Mouse (Mus musculus) forebrain, embryonic 12.5 days (tissue): ENCODE data around the gene Calhm2. TPM values are rescaled to one million over a fixed set of nuclear protein-coding genes. Genes with fewer than 3 reads are reported as not detected.

ENCODE experiments used
- ATAC-seq: fragments of 200-750 bp; cut with Nextera tagmentation; 2 replicates; pipeline ENCODE4 v1.8.0; 2017; ENCODE audit warnings: moderate TSS enrichment; ENCODE audit not compliant: low FRiP score
- H3K27ac ChIP-seq: fragments of 300-500 bp; sonication (generic); 2 replicates; pipeline ENCODE4 v1.5.1; 2016; ENCODE audit warnings: mild to moderate bottlenecking
- H3K27me3 ChIP-seq: fragments of 300-500 bp; sonication (generic); 2 replicates; pipeline ENCODE4 v1.6.1; 2016; ENCODE audit warnings: mild to moderate bottlenecking
- H3K36me3 ChIP-seq: fragments of 300-500 bp; sonication (generic); replicated peaks from 2 replicates; pipeline ENCODE4 v1.6.1; 2016; ENCODE audit warnings: mild to moderate bottlenecking
- H3K4me1 ChIP-seq: fragments of 300-500 bp; sonication (generic); 2 replicates; pipeline ENCODE4 v1.6.1; 2016
- H3K4me2 ChIP-seq: fragments of 300-500 bp; sonication (generic); 2 replicates; pipeline ENCODE4 v1.6.1; 2016; ENCODE audit warnings: mild to moderate bottlenecking, moderate library complexity
- H3K4me3 ChIP-seq: fragments of 300-500 bp; sonication (generic); replicated peaks from 2 replicates; pipeline ENCODE4 v1.5.1; 2016; ENCODE audit warnings: mild to moderate bottlenecking
- H3K9ac ChIP-seq: fragments of 300-500 bp; sonication (generic); 2 replicates; pipeline ENCODE4 v1.6.1; 2016; ENCODE audit warnings: mild to moderate bottlenecking
- H3K9me3 ChIP-seq: fragments of 300-500 bp; sonication (generic); 2 replicates; pipeline ENCODE4 v1.6.1; 2016
- whole genome bisulfite sequencing: fragments of 180-500 bp; shearing (Covaris S2); methylation state at CpG from one replicate; pipeline ENCODE4 v1.1.7; 2016; 5-methylcytosine and 5-hydroxymethylcytosine counted together
- polyA plus RNA-seq: library from polyadenylated mRNA; unstranded; fragments of >200 nt; fragmentation: Nextera tagmentation; extraction: Ambion mirVana; gene quantifications from 2 replicates; pipeline ENCODE4 v1.2.1, GENCODE M21; 2016

Gene Calhm2
- 1.1 and 1.8 TPM in 2 replicates for polyA plus RNA-seq

DNA sequence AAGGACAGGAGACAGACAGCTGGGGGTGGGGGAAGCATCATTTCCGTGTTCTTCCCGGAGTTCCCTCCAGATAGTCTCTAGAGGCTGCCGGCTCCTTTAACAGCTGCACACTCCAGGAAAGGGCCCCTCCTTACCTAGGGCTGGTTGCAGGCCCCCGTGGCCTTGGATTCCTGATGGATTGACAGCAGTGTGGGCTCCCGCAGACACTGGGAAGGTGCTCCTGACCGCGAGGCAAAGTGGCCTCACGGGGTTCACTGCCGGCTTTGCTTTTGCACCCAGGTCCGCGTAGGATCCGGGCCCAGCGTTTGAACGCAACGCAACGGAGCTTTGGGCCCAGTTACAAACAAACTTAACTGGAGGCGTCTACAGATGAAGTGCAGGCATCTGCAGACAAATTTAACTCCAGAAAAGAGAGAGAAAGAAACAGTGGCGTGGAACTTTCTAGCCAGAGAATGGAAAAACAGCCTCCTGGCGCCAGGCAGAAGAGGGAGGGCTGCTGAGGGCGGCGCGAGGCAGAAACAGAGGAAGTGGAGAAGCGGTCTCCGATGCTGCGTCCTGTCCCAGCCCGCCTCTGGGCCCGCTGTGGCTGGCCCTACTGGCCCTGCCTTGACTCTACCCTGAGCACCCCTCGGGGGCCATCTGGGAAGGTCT, at the start of gene Calhm2:
Gene Calhm2, minus strand, starts transcription at position 524 of the 651 bp plus-strand sequence.
- Histone ChIP-seq H3K4me3 (peak within 1 kb of the TSS; percentile 27), H3K9me3 (no peaks in the 10 kb centered on the region), H3K4me1 (peaks cover 17% of the 10 kb centered on the region), H3K36me3 (peaks cover 4% of the 10 kb centered on the region; the same call in 1 of the 2 replicates), H3K4me2 (peak within 1 kb of the TSS; percentile 48), H3K27ac (0 out of 2 replicates have a peak within 1 kb of the TSS, but pooled peaks have one; percentile 25), H3K9ac (peak within 1 kb of the TSS; percentile 22; the same call in 1 of the 2 replicates), H3K27me3 (peaks cover 11% of the 10 kb centered on the region; the same call in 1 of the 2 replicates)
- WGBS, result 13% methylated on average over 28 of the region's 28 CpGs
- no peak for ATAC-seq

DNA sequence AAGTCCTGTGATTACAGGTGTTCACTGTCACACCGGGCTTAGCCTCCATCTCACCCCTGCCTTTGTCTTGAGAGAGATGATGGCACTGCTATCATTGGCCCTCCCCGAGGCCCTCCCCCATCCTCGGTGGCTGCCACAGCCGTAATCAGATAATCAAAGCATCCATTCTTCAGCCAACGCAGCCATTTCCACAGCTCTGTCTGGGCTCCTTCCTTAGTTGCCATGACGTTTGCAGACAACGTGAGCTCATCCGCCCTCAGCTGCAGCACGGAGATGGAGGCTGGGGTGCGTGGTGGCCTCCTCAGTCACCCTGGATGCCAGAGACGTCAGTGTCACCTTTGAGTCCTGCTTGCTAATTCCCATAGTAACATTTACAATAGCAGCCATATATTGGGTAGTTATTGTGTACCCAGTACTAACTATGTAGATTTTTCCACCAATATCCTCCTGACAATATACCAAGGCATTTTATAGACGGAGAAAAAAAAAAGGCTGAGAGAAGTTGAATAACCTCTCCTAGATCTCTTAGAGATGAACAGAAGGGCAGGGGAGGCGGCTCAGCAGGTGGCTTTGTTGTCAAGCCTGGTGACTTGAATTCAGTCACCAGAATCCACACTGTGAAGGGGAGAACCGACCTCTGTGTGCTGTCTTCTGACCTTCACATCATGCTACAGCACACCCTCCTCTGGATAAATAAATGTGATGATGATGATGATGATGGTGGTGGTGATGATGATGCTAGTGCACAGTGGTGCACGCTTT, 48.6 kb upstream of the Calhm2 start:
- Histone ChIP-seq H3K9me3 (peaks cover 5% of the 10 kb centered on the region; the same call in 1 of the 2 replicates), H3K27ac (no peak overlapping the region), H3K9ac (no peak overlapping the region), H3K4me3 (no peak overlapping the region), H3K27me3 (peaks cover 6% of the 10 kb centered on the region), H3K4me1 (peaks cover 8% of the 10 kb centered on the region), H3K36me3 (no peaks in the 10 kb centered on the region), H3K4me2 (no peak overlapping the region)
- 47% methylated on average over 15 of the region's 15 CpGs for WGBS
- no peak for ATAC-seq

DNA sequence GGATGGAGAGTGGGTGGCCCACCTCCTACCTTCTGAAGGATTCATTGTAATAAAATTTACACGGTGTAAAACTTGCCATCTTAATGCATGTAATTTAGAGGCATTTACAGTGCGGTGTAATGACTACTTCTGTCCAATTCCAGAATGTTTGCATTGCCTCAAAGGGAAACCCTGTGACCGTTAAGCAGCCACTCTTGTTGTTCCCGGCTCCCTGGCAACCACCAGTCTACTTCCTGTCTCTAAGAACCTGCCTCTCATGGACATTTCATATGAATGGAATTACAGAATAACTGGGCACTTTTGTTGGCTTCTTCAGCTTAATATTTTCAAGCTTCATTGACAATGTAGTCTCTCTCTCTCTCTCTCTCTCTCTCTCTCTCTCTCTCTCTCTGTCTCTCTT, 46.6 kb upstream of the Calhm2 start:
- Histone ChIP-seq H3K36me3 (no peaks in the 10 kb centered on the region), H3K9me3 (peaks cover 5% of the 10 kb centered on the region; the same call in 1 of the 2 replicates), H3K27me3 (peaks cover 25% of the 10 kb centered on the region), H3K4me3 (no peak overlapping the region), H3K9ac (no peak overlapping the region), H3K4me1 (peaks cover 13% of the 10 kb centered on the region), H3K4me2 (no peak overlapping the region), H3K27ac (no peak overlapping the region)
- WGBS, result 75% methylated on average over 4 of the region's 4 CpGs
- no peak for ATAC-seq

DNA sequence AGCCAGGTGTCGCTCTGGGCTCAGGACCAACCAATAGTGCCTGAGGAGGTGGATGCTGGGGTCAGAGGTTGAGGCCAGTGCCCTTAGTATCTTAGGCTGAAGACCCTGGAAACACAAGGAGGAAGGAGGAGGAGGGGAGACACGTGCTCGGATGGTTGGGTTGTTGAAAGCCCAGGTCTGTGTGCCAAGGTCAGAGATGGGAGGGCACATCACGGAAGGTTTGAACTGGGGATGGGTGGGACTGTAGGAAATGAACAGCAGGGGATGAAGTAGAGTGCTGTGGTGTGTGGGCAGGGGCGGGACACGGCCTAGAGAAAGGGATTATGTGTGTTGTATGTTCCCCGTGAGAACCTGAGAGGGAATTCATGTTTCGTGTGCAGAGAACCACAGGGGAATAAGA, 46.1 kb upstream of the Calhm2 start:
- Histone ChIP-seq H3K27me3 (peaks cover 30% of the 10 kb centered on the region), H3K27ac (no peak overlapping the region), H3K36me3 (no peaks in the 10 kb centered on the region), H3K4me1 (peaks cover 18% of the 10 kb centered on the region), H3K9ac (no peak overlapping the region), H3K9me3 (peaks cover 5% of the 10 kb centered on the region; the same call in 1 of the 2 replicates), H3K4me2 (no peak overlapping the region), H3K4me3 (no peak overlapping the region)
- ATAC-seq, result no peak
- WGBS, result 78% methylated on average over 8 of the region's 8 CpGs

DNA sequence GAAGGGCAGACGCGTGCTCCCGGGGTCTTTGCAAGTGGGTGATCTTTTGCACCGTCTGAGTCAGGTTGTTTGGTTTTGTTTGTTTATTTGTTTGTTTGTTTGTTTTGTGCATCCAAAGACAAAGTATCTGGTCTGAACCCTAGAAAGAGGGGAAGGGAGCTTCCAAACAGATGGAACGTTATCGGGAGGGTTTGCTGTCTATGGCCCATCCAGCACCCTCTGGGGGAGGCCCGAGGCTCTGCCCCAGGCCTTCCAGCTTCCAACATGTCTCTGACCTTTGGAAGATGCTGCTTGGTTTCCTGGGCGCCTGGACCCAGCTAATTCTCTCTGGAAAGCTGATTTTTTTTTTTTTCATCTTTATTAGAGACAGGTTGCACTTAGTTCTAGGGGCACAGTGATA, 41.9 kb upstream of the Calhm2 start:
- no peaks in the 10 kb centered on the region for H3K36me3 ChIP-seq
- H3K4me2 ChIP-seq, result peak overlapping the region; percentile 99
- no peak overlapping the region for H3K27ac ChIP-seq
- peaks cover 15% of the 10 kb centered on the region for H3K4me1 ChIP-seq
- 11% methylated on average over 8 of the region's 8 CpGs for WGBS
- peaks cover 5% of the 10 kb centered on the region; the same call in 1 of the 2 replicates for H3K9me3 ChIP-seq
- ATAC-seq, result no peak
- H3K4me3 ChIP-seq, result peak overlapping the region; percentile 70
- no peak overlapping the region for H3K9ac ChIP-seq
- peaks cover 72% of the 10 kb centered on the region for H3K27me3 ChIP-seq

DNA sequence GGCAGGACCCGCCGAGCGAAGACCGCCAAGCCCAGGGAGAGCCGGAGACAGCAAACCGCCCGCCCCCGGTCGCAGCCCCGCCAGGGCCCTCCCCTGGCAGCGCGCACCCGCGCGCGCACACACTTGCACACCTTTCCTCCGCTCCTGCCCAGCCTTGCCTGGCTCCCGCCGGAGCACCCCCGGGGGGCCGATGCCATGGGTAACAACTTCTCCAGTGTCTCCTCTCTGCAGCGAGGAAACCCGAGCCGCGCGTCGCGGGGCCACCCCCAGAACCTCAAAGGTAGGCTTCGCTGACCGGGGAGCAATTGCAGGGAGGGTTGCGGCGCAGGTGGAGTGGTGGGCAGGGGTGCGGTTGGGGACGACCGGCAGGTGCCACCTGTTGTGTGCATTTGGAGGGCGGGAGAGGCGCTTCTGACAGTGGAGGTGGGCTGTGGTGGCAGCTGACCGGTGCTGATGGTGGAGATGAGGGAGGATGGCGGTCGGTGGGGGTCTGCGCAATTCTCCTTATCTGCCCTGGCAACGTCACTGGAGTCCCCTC, 41.2 kb upstream of the Calhm2 start:
- under 1% methylated on average over 41 of the region's 42 CpGs for WGBS
- peaks cover 5% of the 10 kb centered on the region; the same call in 1 of the 2 replicates for H3K9me3 ChIP-seq
- H3K4me2 ChIP-seq, result peak overlapping the region; percentile 99
- peak; percentile 39 for ATAC-seq
- H3K9ac ChIP-seq, result peak overlapping the region; percentile 53
- peak overlapping the region; percentile 70 for H3K4me3 ChIP-seq
- H3K36me3 ChIP-seq, result no peaks in the 10 kb centered on the region
- H3K27me3 ChIP-seq, result peaks cover 73% of the 10 kb centered on the region
- H3K4me1 ChIP-seq, result peaks cover 15% of the 10 kb centered on the region
- 0 out of 2 replicates have a peak overlapping the region, but pooled peaks have one; percentile 38 for H3K27ac ChIP-seq

DNA sequence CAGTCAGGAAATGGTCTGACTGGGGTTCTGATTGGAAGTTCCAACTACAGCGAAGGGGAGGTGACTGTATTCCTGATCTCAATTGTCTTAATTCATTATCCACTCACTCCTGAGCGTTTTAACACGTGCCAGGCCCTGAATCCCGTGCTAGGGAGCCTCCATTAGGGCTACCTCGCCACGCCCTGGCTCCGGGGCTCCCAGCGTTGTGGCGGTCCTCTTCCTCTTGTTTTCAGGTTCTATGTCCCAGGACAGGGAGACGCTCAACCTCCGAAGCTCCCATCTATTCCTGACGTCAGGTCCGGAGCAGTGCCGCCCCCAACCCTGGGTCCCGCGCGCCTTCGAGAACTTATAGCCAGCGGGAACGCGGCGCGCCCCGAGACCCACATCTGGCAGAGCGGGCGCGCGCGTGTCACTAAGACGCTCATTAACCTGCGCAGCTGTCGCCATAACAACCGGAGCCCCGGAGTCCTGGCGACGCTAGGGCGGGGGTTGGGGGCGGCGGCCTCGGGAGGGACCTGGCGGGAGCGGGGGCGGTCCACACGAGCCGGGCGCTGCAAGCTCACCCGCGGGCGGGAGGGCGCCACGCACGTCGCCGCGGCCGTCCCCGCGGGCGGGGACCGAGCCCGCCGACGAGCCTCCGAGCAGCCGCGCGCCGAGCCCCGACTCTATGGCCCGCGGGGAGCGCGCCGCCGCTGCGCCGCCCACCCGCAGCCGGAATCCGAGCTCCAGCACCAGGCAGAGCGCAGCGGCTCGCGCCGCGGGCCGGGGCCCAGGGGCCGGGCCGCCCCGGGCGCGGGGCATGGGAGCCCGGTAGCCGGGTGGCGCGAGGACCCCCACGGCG, 40.6 kb upstream of the Calhm2 start, which contains the start of gene Neurl1a:
Gene Neurl1a, plus strand, starts transcription at position 390 of the 841 bp plus-strand sequence.
- Histone ChIP-seq H3K4me2 (peak within 1 kb of the TSS; percentile 99), H3K4me1 (peaks cover 15% of the 10 kb centered on the region), H3K9me3 (peaks cover 5% of the 10 kb centered on the region; the same call in 1 of the 2 replicates), H3K27me3 (peaks cover 73% of the 10 kb centered on the region), H3K4me3 (peak within 1 kb of the TSS; percentile 70), H3K9ac (peak within 1 kb of the TSS; percentile 53), H3K27ac (0 out of 2 replicates have a peak within 1 kb of the TSS, but pooled peaks have one; percentile 38), H3K36me3 (no peaks in the 10 kb centered on the region)
- under 1% methylated on average over 80 of the region's 98 CpGs for WGBS
- peak; percentile 77 for ATAC-seq

DNA sequence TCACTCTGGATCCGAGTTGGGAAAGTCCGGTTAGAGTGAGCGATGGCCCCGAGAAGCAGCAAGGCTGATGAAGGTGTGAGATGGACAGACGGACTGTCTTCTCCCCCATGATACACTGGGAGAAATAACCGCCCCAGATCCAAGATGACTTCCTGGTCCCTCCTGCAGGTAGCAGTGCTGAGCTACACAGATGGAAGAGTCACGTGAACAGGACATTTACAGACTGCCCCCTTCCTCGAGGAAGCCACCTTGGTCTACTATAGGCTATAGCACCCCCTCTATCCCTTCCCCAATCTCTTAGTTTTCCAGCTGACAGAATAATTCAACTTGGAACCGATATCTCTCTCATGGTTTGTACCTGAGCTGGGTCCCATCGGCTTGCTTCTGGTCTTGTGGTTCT, 39.9 kb upstream of the Calhm2 start:
- Histone ChIP-seq H3K4me1 (peaks cover 15% of the 10 kb centered on the region), H3K27me3 (peaks cover 73% of the 10 kb centered on the region), H3K4me3 (peak overlapping the region; percentile 70), H3K27ac (no peak overlapping the region), H3K4me2 (peak overlapping the region; percentile 99), H3K36me3 (no peaks in the 10 kb centered on the region), H3K9ac (no peak overlapping the region), H3K9me3 (peaks cover 5% of the 10 kb centered on the region; the same call in 1 of the 2 replicates)
- 0 out of 2 replicates have a peak, but pooled peaks have one; percentile 31 for ATAC-seq
- WGBS, result 23% methylated on average over 10 of the region's 10 CpGs

DNA sequence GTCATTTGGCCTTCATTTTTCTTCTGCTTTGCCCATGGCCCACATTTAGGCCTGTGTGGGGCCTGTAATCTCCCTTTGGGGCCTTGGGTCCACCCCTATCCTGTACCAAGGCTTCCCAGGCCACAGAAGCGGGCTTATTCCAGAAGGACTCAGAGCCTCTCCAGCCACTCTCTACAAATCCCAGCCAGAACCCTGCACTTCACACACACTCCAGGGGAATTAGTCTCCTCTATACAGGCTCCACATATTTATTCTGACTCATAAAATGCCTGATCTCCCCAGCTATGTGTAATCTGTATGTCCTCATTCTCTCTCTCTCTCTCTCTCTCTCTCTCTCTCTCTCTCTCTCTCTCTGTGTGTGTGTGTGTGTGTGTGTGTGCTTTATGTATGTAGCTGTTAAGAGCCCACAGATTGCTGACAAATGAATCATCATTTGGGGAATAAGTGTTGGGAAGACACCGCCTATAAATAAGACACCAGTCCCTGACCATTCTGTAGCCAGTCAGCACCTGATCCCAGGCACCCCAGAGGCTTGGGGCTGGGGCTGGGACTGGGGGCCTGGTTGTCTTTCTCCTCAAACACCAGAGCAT, 38.9 kb upstream of the Calhm2 start:
- no peaks in the 10 kb centered on the region for H3K36me3 ChIP-seq
- H3K4me1 ChIP-seq, result peaks cover 15% of the 10 kb centered on the region
- H3K4me3 ChIP-seq, result no peak overlapping the region
- no peak for ATAC-seq
- H3K9ac ChIP-seq, result no peak overlapping the region
- WGBS, result 83% methylated on average over 2 of the region's 2 CpGs
- H3K9me3 ChIP-seq, result peaks cover 2% of the 10 kb centered on the region; the same call in 1 of the 2 replicates
- no peak overlapping the region for H3K27ac ChIP-seq
- H3K27me3 ChIP-seq, result peaks cover 70% of the 10 kb centered on the region
- no peak overlapping the region for H3K4me2 ChIP-seq

DNA sequence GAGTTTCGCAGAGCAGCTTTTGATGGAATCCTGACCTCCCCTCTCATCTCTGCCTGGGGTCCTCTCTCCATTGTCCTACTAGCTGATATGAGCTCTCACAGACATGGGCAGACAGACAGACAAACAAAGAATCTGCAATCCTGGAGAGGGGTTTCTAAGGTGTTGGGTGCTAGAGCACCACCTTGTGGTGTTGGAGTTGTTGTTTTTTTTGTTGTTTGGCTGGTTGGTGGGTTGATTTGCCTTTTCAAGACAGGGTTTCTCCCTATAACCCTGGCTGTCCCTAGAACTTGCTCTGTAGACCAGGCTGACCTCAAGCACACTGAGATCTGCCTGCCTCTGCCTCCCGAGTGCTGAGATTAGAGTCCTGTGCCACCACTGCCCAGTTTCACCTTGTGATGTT, 37.4 kb upstream of the Calhm2 start:
- Histone ChIP-seq H3K4me2 (no peak overlapping the region), H3K4me1 (peaks cover 15% of the 10 kb centered on the region), H3K27ac (no peak overlapping the region), H3K27me3 (peaks cover 56% of the 10 kb centered on the region), H3K9me3 (no peaks in the 10 kb centered on the region), H3K9ac (no peak overlapping the region), H3K4me3 (no peak overlapping the region), H3K36me3 (no peaks in the 10 kb centered on the region)
- ATAC-seq, result no peak
- 80% methylated on average over 2 of the region's 2 CpGs for WGBS

DNA sequence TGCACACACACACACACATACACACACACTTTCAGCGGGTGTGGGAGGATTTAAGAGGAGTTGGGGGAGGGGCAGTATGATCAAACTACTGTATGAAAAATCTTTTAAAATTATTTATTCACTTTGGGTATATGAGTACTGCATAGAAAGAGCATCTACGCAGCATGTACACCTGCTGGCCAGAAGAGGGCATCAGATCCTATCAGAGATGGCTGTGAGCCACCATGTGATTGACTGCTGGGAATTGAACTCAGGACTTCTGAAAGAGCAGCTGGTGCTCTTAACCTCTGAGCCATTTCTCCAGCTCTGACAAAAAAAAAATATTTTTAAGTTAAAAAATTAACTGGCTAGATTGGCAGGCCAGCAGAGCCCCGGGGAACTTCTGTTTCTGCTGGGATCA, 36.4 kb upstream of the Calhm2 start:
- WGBS, result 57% methylated on average over 3 of the region's 3 CpGs
- Histone ChIP-seq H3K4me2 (no peak overlapping the region), H3K9me3 (no peaks in the 10 kb centered on the region), H3K4me1 (peaks cover 8% of the 10 kb centered on the region), H3K27ac (no peak overlapping the region), H3K4me3 (no peak overlapping the region), H3K27me3 (peaks cover 46% of the 10 kb centered on the region), H3K9ac (no peak overlapping the region), H3K36me3 (no peaks in the 10 kb centered on the region)
- ATAC-seq, result no peak
